Mouse (Mus musculus): Measurements from ENCODE around the gene Pabpn1l.

GRCm38 (mm10) chr8:122625811-122626210 lies 3.3 kb upstream of the Pabpn1l start:
- no peak for TF ChIP-seq GATA1 (IDR thresholded peaks at IDR 0.05; ENCODE audit: borderline replicate concordance, low read length)
- no peak for TF ChIP-seq FLI1 (IDR thresholded peaks at IDR 0.05; ENCODE audit: low read length)
